Mouse (Mus musculus): Measurements from ENCODE around the gene Gbx1. TPM values are rescaled to one million over a fixed set of nuclear protein-coding genes. Genes with fewer than 3 reads are reported as not detected.

Gene Gbx1
- polyA plus RNA-seq, 1 experiment, result 0.05 TPM

DNA sequence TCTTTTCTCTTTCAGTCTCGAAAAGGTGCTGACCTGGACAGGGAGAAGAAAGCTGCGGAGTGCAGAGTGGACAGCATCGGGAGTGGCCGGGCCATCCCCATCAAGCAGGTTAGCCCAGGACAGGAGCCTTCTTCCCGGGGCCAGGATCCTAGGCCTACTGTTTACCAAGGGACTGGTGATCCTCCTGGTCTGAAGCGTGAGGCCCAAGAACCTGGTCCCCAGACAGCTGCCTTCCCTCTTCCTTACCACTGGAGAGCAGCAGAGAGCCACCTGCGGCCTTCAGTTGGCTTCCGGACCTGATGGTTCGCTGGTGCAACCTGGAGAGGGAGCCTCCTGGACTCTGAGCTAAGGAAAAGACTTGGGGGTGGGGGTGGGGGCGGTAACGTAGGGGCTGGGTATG is 43.7 kb downstream of the Gbx1 start:
- Histone ChIP-seq H3K27ac (ENCODE audit: control insufficient read depth, insufficient read depth, low read length) (no peak overlapping the region), H3K36me3 (ENCODE audit: control insufficient read depth, insufficient read depth, low read length) (peaks cover 12% of the 10 kb centered on the region), H3K27me3 (ENCODE audit: control insufficient read depth, insufficient read depth, low read length) (no peaks in the 10 kb centered on the region), H3K4me1 (replicated peaks; ENCODE audit: control insufficient read depth, insufficient read depth, low read length) (no peaks in the 10 kb centered on the region), H3K4me3 (ENCODE audit: control insufficient read depth, insufficient read depth, low read length) (no peak overlapping the region)
- 60% methylated on average over 11 of the region's 11 CpGs for WGBS
- DNase-seq, result peak; percentile 46
- TF ChIP-seq CTCF (IDR thresholded peaks at IDR 0.05; ENCODE audit: borderline replicate concordance, control insufficient read depth, extremely low read depth, insufficient read depth, low read length, poor library complexity) (peak; percentile 72; the same call in 1 of the 2 replicates), POLR2A (IDR thresholded peaks at IDR 0.05; ENCODE audit: control insufficient read depth, extremely low read depth, insufficient read depth, low read length, poor library complexity) (no peak)

DNA sequence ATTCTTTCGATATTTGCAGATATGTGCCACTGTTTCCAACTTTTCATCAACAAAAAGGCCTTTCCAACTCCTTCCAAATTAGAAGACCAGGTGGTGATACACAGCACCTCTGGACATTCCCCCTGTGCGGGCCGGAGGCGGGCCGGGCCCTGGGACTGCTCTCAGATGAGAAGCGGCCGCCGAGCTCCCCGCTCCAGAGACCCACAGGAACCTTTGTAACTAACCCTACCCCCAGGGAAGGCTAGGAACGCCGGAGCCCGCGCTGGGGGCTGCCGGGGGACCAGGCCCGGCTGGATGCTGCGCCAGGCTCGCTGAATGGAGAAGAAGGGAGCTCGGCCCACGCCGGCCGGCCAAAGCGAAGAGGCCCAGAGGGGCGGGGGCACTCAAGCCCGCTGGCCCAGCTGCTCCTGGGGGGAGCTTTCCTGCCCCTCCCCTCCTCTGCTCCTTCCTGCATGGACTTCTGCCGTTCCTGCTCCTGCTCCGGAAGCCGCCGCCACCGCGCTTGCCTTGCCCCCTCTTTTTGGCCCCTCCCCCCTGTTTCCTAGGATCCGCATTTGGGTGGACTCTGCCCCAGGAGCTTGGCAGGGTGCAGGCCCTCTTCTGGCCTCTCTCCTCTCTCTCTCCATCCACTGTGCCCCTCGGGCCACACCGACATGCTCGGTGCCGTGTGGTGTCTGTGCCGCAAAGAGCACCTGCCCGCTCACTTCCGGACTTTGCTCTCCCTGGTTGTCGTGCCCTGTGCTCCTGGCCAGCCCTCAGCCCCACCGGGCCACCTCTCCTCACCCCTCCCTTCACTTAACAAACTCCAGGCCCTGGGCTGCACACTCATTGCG is 44.5 kb downstream of the Gbx1 start:
- TF ChIP-seq CTCF (IDR thresholded peaks at IDR 0.05; ENCODE audit: borderline replicate concordance, control insufficient read depth, extremely low read depth, insufficient read depth, low read length, poor library complexity) (no peak), POLR2A (IDR thresholded peaks at IDR 0.05; ENCODE audit: control insufficient read depth, extremely low read depth, insufficient read depth, low read length, poor library complexity) (no peak)
- Histone ChIP-seq H3K27me3 (ENCODE audit: control insufficient read depth, insufficient read depth, low read length) (no peaks in the 10 kb centered on the region), H3K4me3 (ENCODE audit: control insufficient read depth, insufficient read depth, low read length) (no peak overlapping the region), H3K36me3 (ENCODE audit: control insufficient read depth, insufficient read depth, low read length) (peaks cover 19% of the 10 kb centered on the region), H3K4me1 (replicated peaks; ENCODE audit: control insufficient read depth, insufficient read depth, low read length) (no peaks in the 10 kb centered on the region), H3K27ac (ENCODE audit: control insufficient read depth, insufficient read depth, low read length) (no peak overlapping the region)
- 97% methylated on average over 41 of the region's 41 CpGs for WGBS
- DNase-seq, result no peak

DNA sequence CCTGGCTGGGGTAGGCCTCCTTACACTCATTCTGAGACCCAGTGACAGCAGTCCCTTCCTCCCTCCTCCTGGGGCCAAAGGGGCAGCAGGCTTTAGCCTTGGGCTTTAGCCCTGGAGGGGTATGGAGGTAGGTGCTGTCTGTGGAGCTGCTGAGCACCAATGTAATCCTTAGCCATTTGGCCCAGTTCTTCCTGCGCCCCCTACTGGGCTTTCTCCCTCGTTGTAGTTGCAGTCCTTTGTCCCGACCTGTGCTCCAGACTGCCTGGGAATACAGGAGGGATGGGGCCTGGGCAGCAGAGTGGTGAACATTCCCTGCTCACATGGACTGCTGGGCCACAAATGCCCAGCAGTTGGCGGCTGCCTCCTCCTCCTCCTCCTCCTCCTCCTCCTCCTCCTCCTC is 45.4 kb downstream of the Gbx1 start:
- peak; percentile 44 for DNase-seq
- H3K27me3 ChIP-seq (ENCODE audit: control insufficient read depth, insufficient read depth, low read length), result no peaks in the 10 kb centered on the region
- no peak overlapping the region for H3K4me3 ChIP-seq (ENCODE audit: control insufficient read depth, insufficient read depth, low read length)
- H3K36me3 ChIP-seq (ENCODE audit: control insufficient read depth, insufficient read depth, low read length), result peaks cover 19% of the 10 kb centered on the region
- 38% methylated on average over 3 of the region's 4 CpGs for WGBS
- no peak for TF ChIP-seq POLR2A (IDR thresholded peaks at IDR 0.05; ENCODE audit: control insufficient read depth, extremely low read depth, insufficient read depth, low read length, poor library complexity)
- no peak overlapping the region for H3K27ac ChIP-seq (ENCODE audit: control insufficient read depth, insufficient read depth, low read length)
- H3K4me1 ChIP-seq (replicated peaks; ENCODE audit: control insufficient read depth, insufficient read depth, low read length), result no peaks in the 10 kb centered on the region

DNA sequence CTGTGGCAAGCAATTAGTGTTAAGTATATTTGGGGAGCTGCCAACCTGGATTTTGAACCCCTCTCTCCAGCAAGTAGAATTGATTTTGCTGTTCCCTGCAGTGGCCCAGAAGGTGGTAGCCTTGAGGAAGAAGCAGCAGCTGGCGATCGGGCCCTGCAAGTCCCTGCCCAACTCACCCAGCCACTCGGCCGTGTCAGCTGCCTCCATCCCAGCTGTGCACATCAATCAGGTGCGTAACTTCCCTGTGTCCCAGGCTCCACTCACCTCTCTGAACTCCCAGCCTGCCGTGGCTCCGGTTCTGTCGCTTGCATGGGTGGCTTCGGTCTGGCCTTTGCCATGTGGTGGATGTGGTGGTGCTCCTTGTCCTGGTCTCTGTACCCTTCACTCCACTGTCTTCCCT is 49.1 kb downstream of the Gbx1 start:
- H3K4me1 ChIP-seq (replicated peaks; ENCODE audit: control insufficient read depth, insufficient read depth, low read length), result peaks cover 9% of the 10 kb centered on the region
- H3K27me3 ChIP-seq (ENCODE audit: control insufficient read depth, insufficient read depth, low read length), result peaks cover 3% of the 10 kb centered on the region; the same call in 1 of the 2 replicates
- WGBS, result 96% methylated on average over 9 of the region's 9 CpGs
- no peak for DNase-seq
- H3K36me3 ChIP-seq (ENCODE audit: control insufficient read depth, insufficient read depth, low read length), result peaks cover 19% of the 10 kb centered on the region
- TF ChIP-seq CTCF (IDR thresholded peaks at IDR 0.05; ENCODE audit: borderline replicate concordance, control insufficient read depth, extremely low read depth, insufficient read depth, low read length, poor library complexity), result no peak
- TF ChIP-seq POLR2A (IDR thresholded peaks at IDR 0.05; ENCODE audit: control insufficient read depth, extremely low read depth, insufficient read depth, low read length, poor library complexity), result no peak
- no peak overlapping the region for H3K27ac ChIP-seq (ENCODE audit: control insufficient read depth, insufficient read depth, low read length)
- no peak overlapping the region for H3K4me3 ChIP-seq (ENCODE audit: control insufficient read depth, insufficient read depth, low read length)

DNA sequence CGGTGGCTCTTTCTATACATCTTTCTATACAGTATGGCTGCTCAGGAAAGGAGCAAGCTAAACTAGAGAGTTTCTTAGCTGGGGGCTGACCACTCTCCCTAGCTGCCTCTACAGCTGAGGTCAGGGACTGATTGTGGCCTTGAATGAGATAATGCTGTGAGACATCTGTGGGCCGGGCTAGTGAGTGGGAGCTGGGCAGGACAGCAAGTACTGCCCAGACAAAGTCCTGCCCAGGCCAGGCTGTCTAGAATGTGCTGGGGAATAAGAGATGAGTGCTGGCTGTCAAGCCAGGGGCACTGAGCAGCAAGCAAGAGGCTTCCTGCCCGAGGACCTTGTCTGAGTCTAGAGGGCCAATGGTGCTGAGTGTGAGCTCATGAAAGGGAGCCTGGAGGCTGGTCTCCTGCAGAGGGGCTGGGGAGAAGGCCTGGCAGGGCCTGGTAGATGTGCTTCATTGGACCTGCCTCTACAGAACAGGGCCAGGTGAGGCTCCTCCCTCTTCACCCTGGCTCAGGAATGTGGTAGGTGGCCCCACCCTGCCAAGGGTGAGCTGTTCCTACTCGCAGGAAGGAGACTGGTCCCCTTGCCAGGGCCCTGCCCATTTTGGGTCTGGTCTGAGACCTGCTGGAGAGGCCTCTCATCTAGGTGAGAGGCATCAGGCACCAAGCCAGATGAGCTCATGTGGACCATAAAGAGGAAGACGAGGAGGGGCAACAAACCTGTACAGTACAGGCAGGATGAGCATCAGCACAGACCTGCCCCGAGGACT is 51.3 kb downstream of the Gbx1 start:
- 96% methylated on average over 6 of the region's 6 CpGs for WGBS
- Histone ChIP-seq H3K4me3 (ENCODE audit: control insufficient read depth, insufficient read depth, low read length) (no peak overlapping the region), H3K27ac (ENCODE audit: control insufficient read depth, insufficient read depth, low read length) (no peak overlapping the region), H3K27me3 (ENCODE audit: control insufficient read depth, insufficient read depth, low read length) (peaks cover 3% of the 10 kb centered on the region; the same call in 1 of the 2 replicates), H3K4me1 (replicated peaks; ENCODE audit: control insufficient read depth, insufficient read depth, low read length) (peaks cover 9% of the 10 kb centered on the region), H3K36me3 (ENCODE audit: control insufficient read depth, insufficient read depth, low read length) (peaks cover 19% of the 10 kb centered on the region)
- DNase-seq, result no peak
- no peak for TF ChIP-seq CTCF (IDR thresholded peaks at IDR 0.05; ENCODE audit: borderline replicate concordance, control insufficient read depth, extremely low read depth, insufficient read depth, low read length, poor library complexity)

DNA sequence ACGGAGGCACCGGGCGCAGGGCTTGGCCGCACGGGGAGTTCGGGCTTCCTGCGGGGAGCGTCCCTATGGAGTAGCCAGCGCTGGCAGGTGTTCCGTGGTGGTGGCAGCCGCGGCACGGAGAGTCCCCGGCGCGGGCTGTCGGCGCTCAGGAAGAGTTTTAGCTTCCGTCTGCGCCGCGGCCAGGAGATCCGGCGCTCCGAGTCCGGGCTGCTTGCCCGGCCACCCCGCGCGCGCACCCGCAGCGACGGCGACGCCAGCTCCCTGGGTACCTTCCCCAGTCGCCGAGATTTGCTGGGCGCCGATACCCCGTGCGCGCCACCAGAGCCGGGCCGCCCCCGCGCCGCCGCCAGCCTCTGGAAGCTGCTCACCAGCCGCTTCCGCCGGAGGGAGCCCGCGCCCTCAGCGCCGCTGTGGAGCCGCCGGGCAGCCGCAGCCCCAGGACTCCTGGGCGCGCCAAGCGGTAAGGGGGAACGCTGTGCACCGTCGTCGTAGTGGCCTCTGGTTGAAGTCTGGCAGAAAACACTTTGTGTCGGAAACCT is 52.2 kb downstream of the Gbx1 start:
- Histone ChIP-seq H3K4me3 (ENCODE audit: control insufficient read depth, insufficient read depth, low read length) (peak overlapping the region; percentile 24), H3K27me3 (ENCODE audit: control insufficient read depth, insufficient read depth, low read length) (peaks cover 3% of the 10 kb centered on the region; the same call in 1 of the 2 replicates), H3K27ac (ENCODE audit: control insufficient read depth, insufficient read depth, low read length) (no peak overlapping the region), H3K4me1 (replicated peaks; ENCODE audit: control insufficient read depth, insufficient read depth, low read length) (peaks cover 9% of the 10 kb centered on the region), H3K36me3 (ENCODE audit: control insufficient read depth, insufficient read depth, low read length) (peaks cover 15% of the 10 kb centered on the region)
- WGBS, result 2% methylated on average over 67 of the region's 67 CpGs
- peak; percentile 56 for DNase-seq
- no peak for TF ChIP-seq CTCF (IDR thresholded peaks at IDR 0.05; ENCODE audit: borderline replicate concordance, control insufficient read depth, extremely low read depth, insufficient read depth, low read length, poor library complexity)
- TF ChIP-seq POLR2A (IDR thresholded peaks at IDR 0.05; ENCODE audit: control insufficient read depth, extremely low read depth, insufficient read depth, low read length, poor library complexity), result no peak
